Mouse (Mus musculus): ENCODE results near the gene A3galt2.

The A3galt2 gene

GRCm38 (mm10) chr4:128759214-128759613, 4.0 kb downstream of the A3galt2 start:
- peak; percentile 62 for DNase-seq

DNA sequence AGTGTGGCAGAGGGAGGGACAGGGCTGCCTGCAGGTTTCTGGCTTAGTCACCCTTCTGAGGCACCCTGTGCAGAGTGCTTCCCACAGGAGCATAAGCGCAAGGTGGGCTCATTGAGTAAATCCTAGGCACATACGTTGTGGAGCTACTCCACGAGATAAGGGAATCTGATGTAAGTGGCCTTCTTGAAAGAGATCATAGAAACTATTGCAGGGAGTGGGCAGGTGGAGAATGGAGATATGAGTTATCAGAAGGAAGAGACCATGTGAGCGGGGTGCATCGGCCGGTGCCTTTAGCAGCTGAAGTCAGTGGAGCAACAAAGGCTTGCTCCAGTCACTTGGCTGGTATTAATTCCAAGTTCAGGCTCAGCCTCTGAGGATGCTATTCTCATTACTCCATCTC, 4.9 kb downstream of the A3galt2 start:
- no peak for DNase-seq

GRCm38 (mm10) chr4:128766929-128767328, 11.8 kb downstream of the A3galt2 start:
- DNase-seq: peak; percentile 85

- DNase-seq: peak; percentile 95
Observed at GRCm38 (mm10) chr4:128768120-128768519, 13.0 kb downstream of the A3galt2 start.

GRCm38 (mm10) chr4:128769569-128770355, 14.6 kb downstream of the A3galt2 start:
- peak; percentile 92 for DNase-seq

- peak; percentile 81 for DNase-seq
Observed at GRCm38 (mm10) chr4:128770698-128771097, 15.5 kb downstream of the A3galt2 start.

- peak; percentile 77 for DNase-seq
Observed at GRCm38 (mm10) chr4:128773820-128774219, 18.7 kb downstream of the A3galt2 start.

GRCm38 (mm10) chr4:128774467-128774866, 19.3 kb downstream of the A3galt2 start:
- DNase-seq: peak; percentile 94

DNA sequence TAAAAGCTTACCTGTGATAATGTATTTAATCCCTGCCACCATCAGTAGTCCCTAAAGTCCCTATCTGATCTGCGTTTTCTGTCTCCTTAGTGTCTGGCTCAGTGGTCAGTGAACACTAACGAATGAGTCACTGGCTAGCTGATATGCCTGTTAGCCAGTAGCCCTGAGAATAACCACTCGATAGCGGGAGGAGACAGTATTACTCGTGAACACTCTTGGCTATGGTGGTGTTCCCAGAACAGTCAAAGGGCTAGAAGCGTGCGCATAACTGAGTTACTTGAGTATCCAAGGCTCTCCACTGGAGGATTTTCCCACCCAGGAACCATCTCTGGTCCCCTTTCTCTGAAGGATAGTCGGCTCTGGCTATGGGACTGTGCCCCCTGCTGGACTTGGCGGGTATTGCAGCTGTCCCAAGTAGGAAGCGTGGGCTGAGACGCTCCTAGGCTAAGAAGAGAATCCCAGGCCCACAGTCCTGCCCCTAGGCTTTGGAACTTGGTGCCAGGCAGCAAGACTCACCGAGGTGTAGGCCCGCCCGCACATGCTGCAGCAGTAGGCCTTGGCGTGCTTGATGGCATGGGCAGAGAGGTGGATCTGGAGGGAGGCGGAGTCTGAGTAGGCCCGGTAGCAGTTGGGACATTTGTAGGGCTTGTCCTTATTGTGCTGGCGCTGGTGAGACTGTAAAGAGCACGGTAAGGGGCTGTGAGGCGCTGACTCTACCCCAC, 21.6 kb downstream of the A3galt2 start:
- DNase-seq: peak; percentile 95

GRCm38 (mm10) chr4:128777593-128777992, 22.4 kb downstream of the A3galt2 start:
- no peak for DNase-seq

DNA sequence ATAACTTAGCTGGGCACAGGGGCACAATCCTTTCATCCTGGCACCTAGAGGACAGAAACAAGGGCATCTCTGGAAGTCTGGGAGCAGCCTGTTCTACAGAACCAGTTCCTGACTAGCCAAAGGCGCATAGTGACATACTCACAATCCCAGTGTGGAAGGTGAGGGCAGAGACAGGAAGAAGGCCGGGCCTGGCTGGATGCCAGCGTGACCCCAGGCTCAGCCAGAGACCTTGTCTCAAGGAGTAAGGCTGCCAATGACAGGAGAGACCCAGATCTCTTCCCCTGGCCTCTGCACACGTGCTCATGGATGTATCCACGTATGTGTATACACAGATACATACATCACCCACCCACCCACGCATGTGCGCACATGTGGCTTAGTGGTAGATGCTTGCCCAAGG, 26.9 kb downstream of the A3galt2 start:
- no peak for DNase-seq

- no peak for DNase-seq
Observed at GRCm38 (mm10) chr4:128782645-128783044, 27.5 kb downstream of the A3galt2 start.

GRCm38 (mm10) chr4:128784950-128785631, 29.9 kb downstream of the A3galt2 start:
- DNase-seq: no peak

GRCm38 (mm10) chr4:128785921-128786654, 30.9 kb downstream of the A3galt2 start:
- DNase-seq: peak; percentile 88

DNA sequence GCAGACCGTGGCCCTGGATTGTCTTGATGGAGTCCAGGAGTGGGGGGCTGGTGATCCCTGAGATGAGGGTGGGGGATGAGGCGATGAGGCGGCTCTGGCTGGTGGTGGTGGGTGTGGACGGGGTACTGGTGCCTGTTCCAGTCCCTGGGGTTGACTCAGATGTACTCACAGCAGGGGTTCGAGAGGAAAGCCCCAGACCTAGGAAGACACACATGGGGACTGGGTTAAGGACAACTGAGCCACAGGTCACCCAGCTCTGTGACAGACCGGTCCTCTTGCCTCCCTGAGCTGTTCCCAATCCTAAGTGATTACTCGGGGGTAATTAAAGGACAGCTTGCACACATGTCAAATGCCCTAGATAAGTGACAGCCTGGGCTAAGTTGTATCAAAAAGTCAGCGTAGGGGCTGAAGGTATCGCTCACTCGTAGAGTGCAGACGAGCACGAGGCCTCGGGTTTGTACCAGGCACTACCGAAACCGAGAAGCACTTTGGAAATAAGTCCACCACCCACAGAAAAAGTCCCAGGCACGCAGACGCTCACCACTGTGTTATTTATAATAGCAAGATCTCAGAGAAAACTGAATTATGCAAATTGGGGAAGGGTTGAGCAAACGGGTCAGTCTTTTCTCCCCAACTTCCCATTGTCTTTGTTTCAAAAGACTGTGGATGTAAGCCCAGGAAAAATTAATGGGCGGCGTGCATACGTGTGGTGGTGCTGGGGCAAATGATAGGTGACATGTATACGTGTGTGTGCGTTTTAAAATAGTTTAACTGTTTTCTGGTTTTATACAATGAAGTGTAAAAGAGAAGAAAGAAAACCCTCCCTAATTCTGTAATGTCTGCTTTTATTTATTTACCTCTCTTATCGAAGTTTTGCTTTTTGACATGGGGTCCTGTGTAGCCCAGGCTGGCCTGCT, 32.1 kb downstream of the A3galt2 start:
- peak; percentile 88 for DNase-seq

DNA sequence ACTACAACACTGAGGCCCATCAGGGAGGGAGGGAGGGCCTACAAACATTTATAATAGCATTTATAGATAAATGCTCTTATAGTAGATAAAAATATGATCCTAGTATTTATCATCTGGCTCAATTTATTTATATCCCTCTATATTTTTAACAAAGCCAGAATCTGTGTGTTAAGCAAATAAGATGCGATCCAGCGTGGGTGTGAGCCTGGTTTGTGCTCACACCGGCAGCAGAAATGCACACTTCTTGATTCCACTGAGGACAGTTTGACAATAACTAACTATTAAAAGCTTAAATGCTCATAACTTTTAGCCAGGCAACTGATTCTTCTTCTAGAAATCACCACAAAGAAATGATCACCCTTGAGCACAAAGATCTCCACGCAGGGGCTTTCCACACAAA, 32.9 kb downstream of the A3galt2 start:
- DNase-seq: no peak

GRCm38 (mm10) chr4:128789646-128790045, 34.5 kb downstream of the A3galt2 start:
- DNase-seq: peak; percentile 86

DNA sequence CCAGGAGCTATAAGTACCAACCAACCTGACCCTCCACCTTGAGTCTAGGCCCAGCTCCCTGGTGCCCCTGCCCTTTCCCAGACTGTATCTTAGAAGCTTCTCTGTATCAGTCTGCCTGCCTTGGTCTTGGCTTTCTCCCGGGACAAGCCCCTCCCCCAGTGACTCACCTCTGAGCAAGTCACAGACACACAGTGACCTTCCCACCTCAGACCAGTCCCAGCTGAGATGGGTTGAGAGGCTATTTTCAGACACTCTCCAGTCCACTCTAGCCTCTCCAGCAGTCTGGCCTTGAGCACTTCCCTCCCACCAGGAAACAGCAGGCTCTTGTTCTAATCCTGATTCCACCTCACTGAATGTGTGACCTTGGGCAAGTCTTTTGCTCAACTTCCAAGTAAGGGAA, 38.5 kb downstream of the A3galt2 start:
- no peak for DNase-seq

DNA sequence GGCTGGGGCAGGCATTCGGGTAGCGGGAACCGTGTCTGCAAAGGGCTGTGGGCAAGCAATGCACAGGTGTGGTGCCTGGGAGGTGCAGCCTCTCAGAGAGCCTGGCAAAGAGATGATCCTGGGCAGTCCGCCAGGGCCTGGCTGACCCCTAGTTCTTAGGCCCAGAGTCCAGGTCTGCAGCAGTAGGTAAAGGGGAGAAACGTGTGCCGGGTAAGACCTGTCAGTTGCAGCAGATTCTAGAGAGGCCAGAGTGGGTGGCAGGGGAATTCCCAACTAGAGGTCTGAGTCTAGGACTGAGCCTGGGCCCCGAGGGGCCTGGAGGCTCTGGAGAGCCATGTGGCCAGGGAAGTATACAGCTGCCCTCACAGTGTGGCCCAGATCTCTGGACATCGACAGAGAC, 39.0 kb downstream of the A3galt2 start:
- DNase-seq: peak; percentile 79

- DNase-seq: peak; percentile 83
Observed at GRCm38 (mm10) chr4:128795596-128795995, 40.4 kb downstream of the A3galt2 start.

DNA sequence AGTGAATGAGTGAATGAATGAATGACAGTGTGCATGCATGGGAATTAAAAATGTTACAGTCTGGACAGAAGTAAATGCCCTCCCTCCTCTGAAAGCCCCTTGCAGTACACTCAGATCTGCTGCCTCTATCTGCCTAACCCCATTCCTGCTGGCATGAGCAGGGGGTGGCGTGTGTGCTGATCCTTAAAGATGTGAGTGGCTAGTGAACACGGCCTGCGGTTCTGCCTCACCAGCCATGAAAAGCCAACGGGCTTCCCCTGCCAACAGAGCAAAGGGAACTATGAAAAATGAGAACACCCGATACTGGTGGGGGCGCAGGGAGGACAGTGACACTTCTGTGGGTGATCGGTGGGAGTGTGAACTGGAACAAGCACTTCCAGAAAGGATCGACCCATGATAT, 41.6 kb downstream of the A3galt2 start:
- DNase-seq: no peak

Data from heart, adult 11 months (tissue).